ENCODE assay signal across 15 mouse cellular contexts in genomic region chr4:119859454-119859853, GRCm38 (mm10).
DNase-seq lines count a peak whose midpoint lies in the region; ATAC-seq lines count a peak whose summit lies in the region.
"Had no signal": no experiment of that assay in that cellular context is flagged by ENCODE, and none has a peak within 500 bp of the region (broad histone marks: within the 10 kb centered on the region; RNA-seq: fewer than 3 reads in every experiment).

No protein-coding gene starts in this region.

- no peaks in the 10 kb centered on the region for H3K36me3 ChIP-seq in midbrain, embryonic 11.5 days (ENCODE audit: control insufficient read depth, insufficient read depth, low read length)
- H3K36me3 ChIP-seq: embryonic facial prominence, embryonic 10.5 days; liver, embryonic 12.5 days; stomach, embryonic 15.5 days had no signal

- ATAC-seq in midbrain, embryonic 11.5 days (ENCODE audit: low FRiP score), result no peak
- ATAC-seq: forebrain, embryonic 14.5 days; liver, embryonic 12.5 days had no signal

- no peak overlapping the region for H3K9ac ChIP-seq in midbrain, embryonic 11.5 days (ENCODE audit: low read length)
- H3K9ac ChIP-seq: liver, embryonic 12.5 days; stomach, embryonic 15.5 days had no signal

- peak; percentile 75 to 82 for DNase-seq in cerebellum, postnatal 10 days
- no peak for DNase-seq in cerebellum, adult 11 months
- peak; percentile 53 to 61 for DNase-seq in heart, adult 9 months (ENCODE audit: low spot score in 2 of 2)
- DNase-seq in heart, postnatal 36 days, result no peak
- peak; percentile 17 for DNase-seq in heart, postnatal 4 days
- peak; percentile 24 for DNase-seq in lung, postnatal 14 days
- DNase-seq in midbrain, embryonic 11.5 days (ENCODE audit: low spot score, missing footprints), result no peak
- no peak for DNase-seq in right cerebral cortex, postnatal 4 days
- DNase-seq: cerebellum, postnatal 36 days; thymus, adult 2 months had no signal

- no peaks in the 10 kb centered on the region for H3K4me1 ChIP-seq in midbrain, embryonic 11.5 days (ENCODE audit: control insufficient read depth, insufficient read depth, low read length)
- H3K4me1 ChIP-seq: stomach, embryonic 15.5 days had no signal

- no peak overlapping the region for H3K4me2 ChIP-seq in midbrain, embryonic 11.5 days
- H3K4me2 ChIP-seq: liver, embryonic 12.5 days; stomach, embryonic 15.5 days had no signal

- H3K27ac ChIP-seq in midbrain, embryonic 11.5 days (ENCODE audit: low read depth, low read length), result no peak overlapping the region
- H3K27ac ChIP-seq: embryonic facial prominence, embryonic 10.5 days; liver, embryonic 12.5 days; stomach, embryonic 15.5 days had no signal

- H3K4me3 ChIP-seq in midbrain, embryonic 11.5 days (ENCODE audit: low read depth, low read length), result no peak overlapping the region
- H3K4me3 ChIP-seq: embryonic facial prominence, embryonic 10.5 days; liver, embryonic 12.5 days; megakaryocyte, embryonic 14.5 days; stomach, embryonic 15.5 days had no signal

- 82% methylated on average over 4 of the region's 4 CpGs for WGBS in midbrain, embryonic 11.5 days

- no peaks in the 10 kb centered on the region for H3K27me3 ChIP-seq in midbrain, embryonic 11.5 days (ENCODE audit: control insufficient read depth, insufficient read depth, low read length)
- H3K27me3 ChIP-seq: megakaryocyte, embryonic 14.5 days; stomach, embryonic 15.5 days had no signal

- intact Hi-C loops in heart, postnatal 36 days (cut with DNase I), result no loop called here

- H3K9me3 ChIP-seq in midbrain, embryonic 11.5 days (ENCODE audit: control insufficient read depth, low read length), result no peaks in the 10 kb centered on the region
- H3K9me3 ChIP-seq: embryonic facial prominence, embryonic 10.5 days; liver, embryonic 12.5 days; megakaryocyte, embryonic 14.5 days; stomach, embryonic 15.5 days had no signal

Comparison
In these comparisons a context has a peak if more than half of its experiments do, and no peak if none do; other contexts are left out.
1. DNase-seq: peak in cerebellum, postnatal 10 days (2 of 2), heart, adult 9 months (2 of 2), heart, postnatal 4 days (single experiment) and lung, postnatal 14 days (single experiment); none in cerebellum, adult 11 months (single experiment), heart, postnatal 36 days (0 of 2), midbrain, embryonic 11.5 days (single experiment) and right cerebral cortex, postnatal 4 days (single experiment).